Mouse (Mus musculus) heart, embryonic 14.5 days (tissue): ENCODE results near the gene Gm266. TPM values are rescaled to one million over a fixed set of nuclear protein-coding genes. Genes with fewer than 3 reads are reported as not detected.
A peak's percentile ranks its signal among the peaks of the same experiment; 100 is the strongest.

Experiments
- ATAC-seq: fragments of 200-750 bp; cut with Nextera tagmentation; 2 replicates; pipeline ENCODE4 v1.8.0; 2017; ENCODE audit warnings: low read depth, moderate TSS enrichment; ENCODE audit not compliant: insufficient number of reproducible peaks, insufficient read depth, low FRiP score
- H3K27ac ChIP-seq, 2 experiments: fragments of 200-500 bp in 1 of 2; fragments of 300-500 bp in 1 of 2; sonication (generic) in 1 of 2; replicated peaks in 1 of 2; 2 replicates each; pipeline ENCODE4 v1.5.1; 2012 to 2014; ENCODE audit warnings: low read depth in 2 of 2, low read length in 2 of 2, control low read depth in 1 of 2, mild to moderate bottlenecking in 1 of 2, mixed read lengths in 1 of 2; ENCODE audit not compliant: control insufficient read depth in 1 of 2, insufficient read depth in 1 of 2
- H3K27me3 ChIP-seq: fragments of 300-500 bp; sonication (generic); 2 replicates; pipeline ENCODE4 v1.6.1; 2014; ENCODE audit warnings: mild to moderate bottlenecking, low read length, control low read depth; ENCODE audit not compliant: control insufficient read depth, insufficient read depth
- H3K36me3 ChIP-seq: fragments of 300-500 bp; sonication (generic); 2 replicates; pipeline ENCODE4 v1.6.1; 2014; ENCODE audit warnings: mild to moderate bottlenecking, control low read depth, low read length, mixed read lengths; ENCODE audit not compliant: control insufficient read depth, insufficient read depth
- H3K4me1 ChIP-seq, 2 experiments: fragments of 200-500 bp in 1 of 2; fragments of 300-500 bp in 1 of 2; sonication (generic) in 1 of 2; 2 replicates each; pipeline ENCODE4 v1.6.1; 2012 to 2014; ENCODE audit warnings: low read length in 2 of 2, control low read depth in 1 of 2, mixed read lengths in 1 of 2; ENCODE audit not compliant: control insufficient read depth in 2 of 2, insufficient read depth in 2 of 2
- H3K4me2 ChIP-seq: fragments of 300-500 bp; sonication (generic); 2 replicates; pipeline ENCODE4 v1.6.1; 2014; ENCODE audit warnings: mild to moderate bottlenecking, low read length
- H3K4me3 ChIP-seq, 2 experiments: fragments of 200-500 bp in 1 of 2; fragments of 300-500 bp in 1 of 2; sonication (generic) in 1 of 2; 2 replicates each; pipeline ENCODE4 v1.5.1; 2012 to 2014; ENCODE audit warnings: low read length in 2 of 2, mild to moderate bottlenecking in 2 of 2, control low read depth in 1 of 2, low read depth in 1 of 2, moderate library complexity in 1 of 2; ENCODE audit not compliant: control insufficient read depth in 1 of 2, insufficient read depth in 1 of 2
- H3K9ac ChIP-seq: fragments of 300-500 bp; sonication (generic); 2 replicates; pipeline ENCODE4 v1.6.1; 2014; ENCODE audit warnings: mild to moderate bottlenecking, low read length
- H3K9me3 ChIP-seq: fragments of 300-500 bp; sonication (generic); 2 replicates; pipeline ENCODE4 v1.6.1; 2016; ENCODE audit warnings: low read length, control low read depth; ENCODE audit not compliant: control insufficient read depth
- WGBS: fragments of 180-500 bp; shearing (Covaris S2); extraction: QIAGEN DNeasy Blood & Tissue Kit; methylation state at CpG from one replicate; pipeline ENCODE4 v1.1.7; 2014; 5-methylcytosine and 5-hydroxymethylcytosine counted together
- polyA plus RNA-seq: library from polyadenylated mRNA; unstranded; fragments of >200 nt; fragmentation: Nextera tagmentation; extraction: Ambion mirVana; gene quantifications from 2 replicates; pipeline ENCODE4 v1.2.1, GENCODE M21; 2014

Gene Gm266
- polyA plus RNA-seq, 1 experiment from 2014 or later: 1.4 TPM

DNA sequence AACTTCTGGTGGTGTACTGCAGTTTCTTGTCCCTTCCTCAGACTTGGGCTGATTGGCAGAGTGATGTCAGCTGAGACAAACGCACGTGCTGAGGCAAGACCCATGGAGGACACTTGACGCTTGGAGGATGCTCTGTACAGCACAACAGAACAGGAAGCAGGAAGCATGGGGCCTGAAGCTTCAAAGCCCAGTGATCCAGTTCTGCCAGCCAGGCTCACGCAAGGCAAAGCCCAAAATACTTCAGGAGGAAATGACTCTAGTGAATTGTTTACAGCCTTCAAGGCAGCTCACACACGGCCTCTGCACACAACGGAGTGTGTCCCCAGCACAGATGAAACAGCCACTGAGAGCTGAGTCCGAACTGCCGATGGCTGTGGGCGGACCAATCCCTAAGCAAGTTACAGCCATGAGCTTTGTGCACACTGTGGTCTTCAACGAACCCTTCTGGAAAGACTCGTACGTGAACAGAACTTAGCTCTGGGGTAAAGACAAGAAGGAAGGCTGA is 17.5 kb upstream of the Gm266 start:
- Histone ChIP-seq H3K9ac (no peak overlapping the region), H3K9me3 (no peaks in the 10 kb centered on the region), H3K36me3 (no peaks in the 10 kb centered on the region), H3K27me3 (peaks cover 3% of the 10 kb centered on the region; the same call in 1 of the 2 replicates), H3K27ac (no peak overlapping the region), H3K4me1 (no peaks in the 10 kb centered on the region), H3K4me3 (no peak overlapping the region), H3K4me2 (no peak overlapping the region)
- WGBS: 71% methylated on average over 12 of the region's 12 CpGs
- no peak for ATAC-seq

DNA sequence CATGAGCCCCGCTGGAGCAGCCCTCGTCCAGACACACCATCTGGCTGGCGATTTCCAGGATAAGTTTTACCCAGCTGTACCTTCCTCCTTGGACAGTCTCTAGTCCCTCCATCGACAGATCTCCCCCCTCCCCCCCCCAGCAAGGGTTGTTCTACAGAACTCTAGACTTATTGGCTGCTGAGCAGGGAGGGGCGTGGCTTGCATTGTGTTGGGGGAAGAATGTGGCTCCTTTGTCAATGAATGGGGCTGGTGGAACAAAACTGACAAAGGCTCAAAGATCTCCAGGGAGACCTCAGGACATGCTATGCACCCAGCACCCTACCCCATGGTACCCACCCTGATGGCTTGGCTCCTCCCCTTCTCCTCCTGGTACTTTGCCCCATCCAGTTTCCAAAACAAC is 15.1 kb upstream of the Gm266 start:
- Histone ChIP-seq H3K36me3 (no peaks in the 10 kb centered on the region), H3K9me3 (no peaks in the 10 kb centered on the region), H3K27me3 (peaks cover 3% of the 10 kb centered on the region; the same call in 1 of the 2 replicates), H3K27ac (no peak overlapping the region), H3K4me2 (no peak overlapping the region), H3K4me3 (no peak overlapping the region), H3K4me1 (no peaks in the 10 kb centered on the region), H3K9ac (no peak overlapping the region)
- ATAC-seq: no peak
- 30% methylated on average over 5 of the region's 5 CpGs for WGBS

DNA sequence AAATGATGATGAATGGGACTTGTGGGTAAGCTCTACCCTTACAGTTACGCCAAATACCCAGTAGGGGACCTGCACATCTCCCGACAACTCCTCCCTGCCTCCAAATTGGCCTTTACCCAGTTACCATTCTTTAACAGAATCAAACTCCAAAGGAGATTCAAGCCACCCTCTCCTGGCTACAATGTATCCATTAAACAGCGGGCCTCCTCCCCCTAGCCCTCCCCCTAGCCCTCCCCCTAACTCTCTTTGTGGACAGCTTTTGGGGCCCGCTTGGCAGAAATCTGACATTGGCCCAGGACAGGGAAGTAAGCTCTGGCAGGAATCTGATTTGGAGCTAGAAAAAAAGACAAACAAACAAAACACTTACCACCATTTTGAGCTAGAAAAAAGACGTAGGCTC is 14.0 kb upstream of the Gm266 start:
- 61% methylated on average over 5 of the region's 5 CpGs for WGBS
- no peak overlapping the region for H3K4me2 ChIP-seq
- no peak overlapping the region for H3K27ac ChIP-seq
- no peak overlapping the region for H3K9ac ChIP-seq
- H3K4me1 ChIP-seq: no peaks in the 10 kb centered on the region
- peaks cover 3% of the 10 kb centered on the region; the same call in 1 of the 2 replicates for H3K27me3 ChIP-seq
- no peaks in the 10 kb centered on the region for H3K9me3 ChIP-seq
- no peaks in the 10 kb centered on the region for H3K36me3 ChIP-seq
- no peak overlapping the region for H3K4me3 ChIP-seq
- no peak for ATAC-seq

DNA sequence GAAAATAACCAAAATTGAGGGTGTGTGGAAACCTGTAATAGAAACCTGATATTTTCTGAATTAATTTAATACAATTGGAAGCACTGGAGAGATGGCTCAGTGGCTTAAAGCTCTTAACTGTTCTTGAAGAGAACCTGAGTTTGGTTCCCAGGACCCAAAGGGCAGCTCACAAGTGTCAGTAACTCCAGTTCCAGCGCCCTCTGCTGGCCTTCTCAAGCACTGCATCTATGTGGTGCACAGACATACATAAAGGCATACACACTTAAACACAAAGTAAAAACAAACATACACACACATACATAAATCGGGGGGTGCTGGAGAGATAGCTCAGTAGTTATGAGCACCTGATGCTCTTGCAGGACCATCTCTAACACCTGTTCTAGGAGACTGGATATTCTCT is 11.5 kb upstream of the Gm266 start:
- no peak overlapping the region for H3K4me2 ChIP-seq
- no peak overlapping the region for H3K4me3 ChIP-seq
- no peak overlapping the region for H3K27ac ChIP-seq
- ATAC-seq: no peak
- no peaks in the 10 kb centered on the region for H3K36me3 ChIP-seq
- H3K9ac ChIP-seq: no peak overlapping the region
- WGBS: 46% methylated on average over 2 of the region's 2 CpGs
- no peaks in the 10 kb centered on the region; the same call in 1 of the 2 replicates for H3K27me3 ChIP-seq
- H3K4me1 ChIP-seq: no peaks in the 10 kb centered on the region
- peaks cover 4% of the 10 kb centered on the region; the same call in 1 of the 2 replicates for H3K9me3 ChIP-seq

DNA sequence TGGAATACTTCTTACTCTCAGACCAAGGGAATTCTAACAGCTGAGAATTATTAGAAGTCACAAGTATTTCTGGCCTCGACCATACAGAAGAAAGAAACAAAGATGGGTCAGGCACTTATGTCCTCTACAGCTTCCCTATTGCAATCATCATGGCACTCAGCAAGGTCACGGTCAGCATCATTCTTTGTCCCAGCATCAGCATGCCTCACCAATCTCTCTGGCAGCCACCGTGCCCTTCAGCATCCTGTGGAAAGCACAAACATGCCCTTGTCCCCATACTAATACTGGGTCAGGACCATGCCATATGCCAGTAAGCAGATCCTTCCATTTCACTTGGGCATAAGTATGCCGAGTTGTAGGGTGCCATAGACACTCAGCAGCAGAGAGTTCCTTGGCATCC is 9.3 kb upstream of the Gm266 start:
- 54% methylated on average over 4 of the region's 4 CpGs for WGBS
- Histone ChIP-seq H3K27me3 (peaks cover 3% of the 10 kb centered on the region; the same call in 1 of the 2 replicates), H3K4me3 (no peak overlapping the region), H3K27ac (no peak overlapping the region), H3K36me3 (no peaks in the 10 kb centered on the region), H3K4me2 (no peak overlapping the region), H3K9ac (no peak overlapping the region), H3K4me1 (no peaks in the 10 kb centered on the region), H3K9me3 (peaks cover 4% of the 10 kb centered on the region; the same call in 1 of the 2 replicates)
- ATAC-seq: no peak

DNA sequence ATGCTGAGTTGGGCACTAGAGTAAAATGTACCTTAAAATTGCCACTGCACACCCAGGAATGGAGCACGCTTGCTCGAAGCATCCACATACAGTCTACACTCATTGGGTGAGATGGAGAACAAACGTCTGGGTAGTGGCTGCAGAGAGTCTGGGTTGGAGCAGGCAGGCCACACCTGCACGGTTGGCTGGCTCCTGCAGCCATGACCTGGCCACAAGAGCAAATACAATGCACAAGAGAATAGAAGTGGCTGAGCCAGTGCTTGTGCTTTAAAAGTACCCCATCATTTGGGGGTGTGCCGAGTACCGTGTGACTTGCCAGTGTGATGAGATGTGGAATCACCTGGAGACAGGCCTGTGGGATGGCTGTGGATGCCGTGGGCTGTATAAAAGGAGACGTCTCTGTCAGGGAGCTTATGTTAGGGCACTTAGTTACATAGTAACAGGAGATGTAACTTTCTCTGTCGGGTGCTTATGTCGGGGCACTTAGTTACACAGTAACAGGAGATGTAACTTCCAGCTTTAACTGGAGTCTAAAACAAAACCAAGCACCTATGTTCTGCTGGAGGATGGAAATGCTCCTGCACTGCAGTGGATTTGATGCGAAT is 3.7 kb upstream of the Gm266 start:
- ATAC-seq: no peak
- Histone ChIP-seq H3K4me2 (no peak overlapping the region), H3K4me1 (peaks cover 3 to 21% of the 10 kb centered on the region in 2 experiments), H3K27me3 (peaks cover 55% of the 10 kb centered on the region), H3K36me3 (no peaks in the 10 kb centered on the region), H3K9me3 (peaks cover 4% of the 10 kb centered on the region; the same call in 1 of the 2 replicates), H3K4me3 (no peak overlapping the region), H3K27ac (no peak overlapping the region), H3K9ac (no peak overlapping the region)
- 76% methylated on average over 11 of the region's 11 CpGs for WGBS

DNA sequence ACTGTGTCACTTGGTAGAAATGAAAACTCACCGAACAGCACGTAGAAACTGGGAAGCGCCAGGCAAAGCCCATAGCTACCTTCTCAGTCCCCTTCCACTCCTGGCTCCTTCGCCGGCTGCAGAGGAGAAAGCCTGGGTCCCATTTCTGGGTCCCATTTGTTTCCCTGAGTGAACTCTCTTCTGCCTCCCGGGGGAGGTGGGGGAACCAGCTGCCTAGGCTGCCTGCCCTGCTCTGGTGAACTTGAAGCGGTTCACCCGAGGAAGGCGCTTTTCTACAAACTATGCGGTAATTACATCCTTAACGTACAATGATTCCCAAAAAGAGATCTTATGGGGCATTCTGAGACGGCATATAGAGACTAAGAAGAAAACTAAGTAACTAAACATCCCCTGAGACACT is 832 bp upstream of the Gm266 start:
- peaks cover 3 to 21% of the 10 kb centered on the region in 2 experiments for H3K4me1 ChIP-seq
- H3K4me3 ChIP-seq: peak overlapping the region; percentile 48 to 53
- 0 out of 2 replicates have a peak overlapping the region, but pooled peaks have one; percentile 60 for H3K9ac ChIP-seq
- no peak for ATAC-seq
- no peaks in the 10 kb centered on the region for H3K9me3 ChIP-seq
- H3K27ac ChIP-seq: no peak overlapping the region
- WGBS: 13% methylated on average over 12 of the region's 12 CpGs
- peak overlapping the region; percentile 91 for H3K4me2 ChIP-seq
- peaks cover 64% of the 10 kb centered on the region for H3K27me3 ChIP-seq
- H3K36me3 ChIP-seq: no peaks in the 10 kb centered on the region
